Mouse (Mus musculus): ENCODE measurements around the gene Chd6. TPM values are rescaled to one million over a fixed set of nuclear protein-coding genes. Genes with fewer than 3 reads are reported as not detected.

Gene Chd6
- polyA plus RNA-seq, 1 experiment from 2014 or later: 52.8 TPM

GRCm38 (mm10) chr2:161128367-161129111 lies 19.7 kb upstream of the Chd6 start:
- no peak overlapping the region for H3K4me3 ChIP-seq (ENCODE audit: low read depth, low read length)
- no peaks in the 10 kb centered on the region for H3K27me3 ChIP-seq (ENCODE audit: control insufficient read depth, insufficient read depth, low read length)
- no peak for DNase-seq (ENCODE audit: low spot score)
- H3K9ac ChIP-seq (ENCODE audit: low read depth, low read length): no peak overlapping the region
- WGBS: 72% methylated on average over 10 of the region's 10 CpGs
- no peak for ATAC-seq (ENCODE audit: low FRiP score)
- H3K9me3 ChIP-seq (ENCODE audit: control insufficient read depth, low read length): no peaks in the 10 kb centered on the region
- no peaks in the 10 kb centered on the region for H3K36me3 ChIP-seq (ENCODE audit: control insufficient read depth, insufficient read depth, low read length)
- H3K4me2 ChIP-seq (replicated peaks; ENCODE audit: low read depth, low read length): no peak overlapping the region
- H3K27ac ChIP-seq (ENCODE audit: low read depth, low read length): no peak overlapping the region
- no peaks in the 10 kb centered on the region for H3K4me1 ChIP-seq (replicated peaks; ENCODE audit: control insufficient read depth, insufficient read depth, low read length)

GRCm38 (mm10) chr2:161112011-161112410 lies 3.1 kb upstream of the Chd6 start:
- no peaks in the 10 kb centered on the region for H3K4me1 ChIP-seq (replicated peaks; ENCODE audit: control insufficient read depth, insufficient read depth, low read length)
- 72% methylated on average over 5 of the region's 5 CpGs for whole genome bisulfite sequencing

GRCm38 (mm10) chr2:161109398-161109821 lies 535 bp upstream of the Chd6 start:
- peak overlapping the region; percentile 87 for H3K4me3 ChIP-seq (ENCODE audit: low read depth, low read length)
- no peaks in the 10 kb centered on the region for H3K9me3 ChIP-seq (ENCODE audit: control insufficient read depth, low read length)
- no peak for DNase-seq (ENCODE audit: low spot score)
- under 1% methylated on average over 26 of the region's 26 CpGs for WGBS
- H3K9ac ChIP-seq (ENCODE audit: low read depth, low read length): peak overlapping the region; percentile 68
- peak overlapping the region; percentile 53 for H3K27ac ChIP-seq (ENCODE audit: low read depth, low read length)
- H3K4me1 ChIP-seq (replicated peaks; ENCODE audit: control insufficient read depth, insufficient read depth, low read length): no peaks in the 10 kb centered on the region
- H3K4me2 ChIP-seq (replicated peaks; ENCODE audit: low read depth, low read length): peak overlapping the region; percentile 62
- no peak; the same call in 1 of the 2 replicates for ATAC-seq (ENCODE audit: low FRiP score)
- no peaks in the 10 kb centered on the region for H3K27me3 ChIP-seq (ENCODE audit: control insufficient read depth, insufficient read depth, low read length)
- H3K36me3 ChIP-seq (ENCODE audit: control insufficient read depth, insufficient read depth, low read length): no peaks in the 10 kb centered on the region

More at GRCm38 (mm10) chr2:161112011-161112410, 3.1 kb upstream of the Chd6 start:
- H3K4me2 ChIP-seq (replicated peaks; ENCODE audit: low read depth, low read length): no peak overlapping the region
- ATAC-seq (ENCODE audit: low FRiP score): no peak
- no peaks in the 10 kb centered on the region for H3K9me3 ChIP-seq (ENCODE audit: control insufficient read depth, low read length)
- H3K4me3 ChIP-seq (ENCODE audit: low read depth, low read length): no peak overlapping the region
- no peaks in the 10 kb centered on the region for H3K27me3 ChIP-seq (ENCODE audit: control insufficient read depth, insufficient read depth, low read length)
- no peak for DNase-seq (ENCODE audit: low spot score)
- no peak overlapping the region for H3K27ac ChIP-seq (ENCODE audit: low read depth, low read length)
- no peak overlapping the region for H3K9ac ChIP-seq (ENCODE audit: low read depth, low read length)
- no peaks in the 10 kb centered on the region for H3K36me3 ChIP-seq (ENCODE audit: control insufficient read depth, insufficient read depth, low read length)

- Histone ChIP-seq H3K36me3 (ENCODE audit: control insufficient read depth, insufficient read depth, low read length) (no peaks in the 10 kb centered on the region), H3K9me3 (ENCODE audit: control insufficient read depth, low read length) (no peaks in the 10 kb centered on the region), H3K27ac (ENCODE audit: low read depth, low read length) (peak overlapping the region; percentile 96), H3K4me1 (replicated peaks; ENCODE audit: control insufficient read depth, insufficient read depth, low read length) (no peaks in the 10 kb centered on the region), H3K4me2 (replicated peaks; ENCODE audit: low read depth, low read length) (peak overlapping the region; percentile 60), H3K9ac (ENCODE audit: low read depth, low read length) (peak overlapping the region; percentile 66), H3K27me3 (ENCODE audit: control insufficient read depth, insufficient read depth, low read length) (no peaks in the 10 kb centered on the region), H3K4me3 (ENCODE audit: low read depth, low read length) (peak overlapping the region; percentile 87)
- DNase-seq (ENCODE audit: low spot score) (peak; percentile 70), ATAC-seq (ENCODE audit: low FRiP score) (peak; percentile 81)
- WGBS: under 1% methylated on average over 64 of the region's 77 CpGs
Observed at GRCm38 (mm10) chr2:161108085-161108927, 569 bp downstream of the Chd6 start.

- Histone ChIP-seq H3K4me2 (replicated peaks; ENCODE audit: low read depth, low read length) (0 out of 2 replicates have a peak overlapping the region, but pooled peaks have one; percentile 2), H3K4me3 (ENCODE audit: low read depth, low read length) (no peak overlapping the region; the same call in 1 of the 2 replicates), H3K27ac (ENCODE audit: low read depth, low read length) (no peak overlapping the region), H3K9me3 (ENCODE audit: control insufficient read depth, low read length) (no peaks in the 10 kb centered on the region), H3K9ac (ENCODE audit: low read depth, low read length) (no peak overlapping the region), H3K36me3 (ENCODE audit: control insufficient read depth, insufficient read depth, low read length) (no peaks in the 10 kb centered on the region), H3K4me1 (replicated peaks; ENCODE audit: control insufficient read depth, insufficient read depth, low read length) (no peaks in the 10 kb centered on the region), H3K27me3 (ENCODE audit: control insufficient read depth, insufficient read depth, low read length) (no peaks in the 10 kb centered on the region)
- ATAC-seq (ENCODE audit: low FRiP score) (no peak), DNase-seq (ENCODE audit: low spot score) (no peak)
- WGBS: 87% methylated on average over 2 of the region's 2 CpGs
Observed at GRCm38 (mm10) chr2:161107236-161107635, 1.6 kb downstream of the Chd6 start.

- no peak overlapping the region for H3K9ac ChIP-seq (ENCODE audit: low read depth, low read length)
- H3K4me3 ChIP-seq (ENCODE audit: low read depth, low read length): no peak overlapping the region
- 75% methylated on average over 5 of the region's 5 CpGs for WGBS
- no peak for ATAC-seq (ENCODE audit: low FRiP score)
- no peaks in the 10 kb centered on the region for H3K36me3 ChIP-seq (ENCODE audit: control insufficient read depth, insufficient read depth, low read length)
- no peak overlapping the region for H3K27ac ChIP-seq (ENCODE audit: low read depth, low read length)
- no peaks in the 10 kb centered on the region for H3K27me3 ChIP-seq (ENCODE audit: control insufficient read depth, insufficient read depth, low read length)
- no peaks in the 10 kb centered on the region for H3K9me3 ChIP-seq (ENCODE audit: control insufficient read depth, low read length)
- no peak overlapping the region for H3K4me2 ChIP-seq (replicated peaks; ENCODE audit: low read depth, low read length)
- no peaks in the 10 kb centered on the region for H3K4me1 ChIP-seq (replicated peaks; ENCODE audit: control insufficient read depth, insufficient read depth, low read length)
- DNase-seq (ENCODE audit: low spot score): no peak
Observed at GRCm38 (mm10) chr2:161103769-161104168, 5.1 kb downstream of the Chd6 start.

GRCm38 (mm10) chr2:161102102-161102501 lies 6.8 kb downstream of the Chd6 start:
- Histone ChIP-seq H3K4me2 (replicated peaks; ENCODE audit: low read depth, low read length) (no peak overlapping the region), H3K27me3 (ENCODE audit: control insufficient read depth, insufficient read depth, low read length) (no peaks in the 10 kb centered on the region), H3K4me1 (replicated peaks; ENCODE audit: control insufficient read depth, insufficient read depth, low read length) (no peaks in the 10 kb centered on the region), H3K4me3 (ENCODE audit: low read depth, low read length) (no peak overlapping the region), H3K27ac (ENCODE audit: low read depth, low read length) (no peak overlapping the region), H3K9ac (ENCODE audit: low read depth, low read length) (no peak overlapping the region), H3K36me3 (ENCODE audit: control insufficient read depth, insufficient read depth, low read length) (no peaks in the 10 kb centered on the region), H3K9me3 (ENCODE audit: control insufficient read depth, low read length) (no peaks in the 10 kb centered on the region)
- DNase-seq (ENCODE audit: low spot score) (no peak), ATAC-seq (ENCODE audit: low FRiP score) (no peak)
- 71% methylated on average over 3 of the region's 3 CpGs for WGBS

- no peaks in the 10 kb centered on the region for H3K27me3 ChIP-seq (ENCODE audit: control insufficient read depth, insufficient read depth, low read length)
- no peak overlapping the region for H3K4me3 ChIP-seq (ENCODE audit: low read depth, low read length)
- no peaks in the 10 kb centered on the region for H3K9me3 ChIP-seq (ENCODE audit: control insufficient read depth, low read length)
- DNase-seq (ENCODE audit: low spot score): no peak
- H3K27ac ChIP-seq (ENCODE audit: low read depth, low read length): no peak overlapping the region
- no peak overlapping the region for H3K9ac ChIP-seq (ENCODE audit: low read depth, low read length)
- no peak for ATAC-seq (ENCODE audit: low FRiP score)
- no peaks in the 10 kb centered on the region for H3K36me3 ChIP-seq (ENCODE audit: control insufficient read depth, insufficient read depth, low read length)
- no peaks in the 10 kb centered on the region for H3K4me1 ChIP-seq (replicated peaks; ENCODE audit: control insufficient read depth, insufficient read depth, low read length)
- H3K4me2 ChIP-seq (replicated peaks; ENCODE audit: low read depth, low read length): no peak overlapping the region
- 94% methylated on average over 5 of the region's 5 CpGs for WGBS
Observed at GRCm38 (mm10) chr2:161097746-161098145, 11.1 kb downstream of the Chd6 start.
